ENCODE assay signal across 12 mouse cellular contexts in the genomic region with DNA sequence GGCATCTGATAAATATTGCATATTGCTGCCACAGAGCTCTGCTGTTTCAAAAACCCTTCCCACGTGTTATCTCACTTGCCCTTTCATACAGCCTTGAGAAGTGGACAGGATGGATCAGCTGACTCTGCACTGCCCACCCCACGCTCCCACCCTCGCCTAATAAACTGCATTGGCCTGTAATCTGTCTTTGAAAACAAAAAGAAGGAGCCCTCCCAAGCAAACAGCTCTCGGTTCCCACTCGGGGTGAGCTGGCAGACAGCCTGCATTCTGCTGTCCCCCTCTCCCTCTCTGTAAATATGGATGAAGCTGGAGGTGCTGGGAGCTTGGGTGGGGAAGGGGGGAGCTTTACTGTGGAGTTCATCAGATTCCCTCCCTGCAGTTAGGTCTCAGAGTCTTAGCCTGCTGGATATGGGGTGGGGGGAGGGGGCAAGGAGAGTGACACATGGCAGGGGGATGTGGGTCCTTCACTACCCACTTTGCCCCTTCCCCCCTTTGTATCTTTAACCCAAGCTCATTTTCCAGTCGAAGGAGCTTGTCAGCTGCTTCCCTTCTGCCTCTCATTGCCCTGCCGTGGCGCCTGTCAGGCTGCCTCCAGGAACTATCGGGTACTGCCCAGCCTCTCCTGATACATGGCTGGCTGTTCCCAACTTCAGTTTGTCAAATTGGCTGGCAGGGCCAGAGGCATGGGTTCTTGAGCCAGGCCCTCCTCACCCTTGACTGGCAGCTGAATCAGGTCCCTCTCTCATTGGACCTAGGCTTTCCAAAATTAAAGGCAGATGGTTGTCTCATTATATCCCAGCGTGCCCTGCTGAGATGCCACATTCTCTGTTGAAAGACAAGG. TPM values are rescaled to one million over a fixed set of nuclear protein-coding genes. Genes with fewer than 3 reads are reported as not detected.
DNase-seq lines count a peak whose midpoint lies in the region; ATAC-seq and TF ChIP-seq lines count a peak whose summit lies in the region.
"Had no signal": no experiment of that assay in that cellular context is flagged by ENCODE, and none has a peak within 500 bp of the region (broad histone marks: within the 10 kb centered on the region; RNA-seq: fewer than 3 reads in every experiment).

No protein-coding gene starts in this region.

- TF ChIP-seq CTCF in heart, adult 2 months (IDR thresholded peaks at IDR 0.05): no peak

- peak; percentile 72 for ATAC-seq in forebrain, embryonic 14.5 days
- ATAC-seq in neural tube, embryonic 13.5 days (ENCODE audit: low read depth): peak; percentile 80
- ATAC-seq: intestine, embryonic 16.5 days had no signal

- 20% methylated on average over 10 of the region's 10 CpGs for WGBS in forebrain, embryonic 14.5 days
- 43% methylated on average over 10 of the region's 10 CpGs for WGBS in neural tube, embryonic 13.5 days
- 58% methylated on average over 10 of the region's 10 CpGs for WGBS in heart, adult 2 months

- H3K9me3 ChIP-seq in forebrain, embryonic 14.5 days (replicated peaks; ENCODE audit: control insufficient read depth, low read length): no peaks in the 10 kb centered on the region
- no peaks in the 10 kb centered on the region for H3K9me3 ChIP-seq in neural tube, embryonic 13.5 days

- peaks cover 14% of the 10 kb centered on the region; the same call in 1 of the 2 replicates for H3K36me3 ChIP-seq in forebrain, embryonic 14.5 days (ENCODE audit: control insufficient read depth, insufficient read depth, low read length)
- no peaks in the 10 kb centered on the region; the same call in 1 of the 2 replicates for H3K36me3 ChIP-seq in neural tube, embryonic 13.5 days
- no peaks in the 10 kb centered on the region for H3K36me3 ChIP-seq in heart, adult 2 months (ENCODE audit: control insufficient read depth, insufficient read depth, low read length)

- intact Hi-C loops in left cerebral cortex, postnatal 4 days (cut with DNase I): no loop called here
- intact Hi-C loops in heart, postnatal 36 days (cut with DNase I): no loop called here
- intact Hi-C loops in heart, adult 2 months (cut with DNase I): no loop called here

- peak overlapping the region; percentile 22; the same call in 1 of the 2 replicates for H3K4me2 ChIP-seq in forebrain, embryonic 14.5 days (ENCODE audit: low read length)
- H3K4me2 ChIP-seq in neural tube, embryonic 13.5 days: no peak overlapping the region
- H3K4me2 ChIP-seq: lung, embryonic 14.5 days had no signal

- H3K27ac ChIP-seq in forebrain, embryonic 14.5 days (ENCODE audit: low read depth, low read length): peak overlapping the region; percentile 83
- peak overlapping the region; percentile 78 for H3K27ac ChIP-seq in neural tube, embryonic 13.5 days (replicated peaks)
- H3K27ac ChIP-seq in heart, adult 2 months: no peak overlapping the region

- no peak overlapping the region for H3K4me3 ChIP-seq in forebrain, embryonic 14.5 days (ENCODE audit: low read depth, low read length)
- H3K4me3 ChIP-seq in neural tube, embryonic 13.5 days: no peak overlapping the region
- H3K4me3 ChIP-seq in heart, adult 2 months: no peak overlapping the region
- H3K4me3 ChIP-seq: myocyte had no signal

- no peak for TF ChIP-seq EP300 in heart, adult 2 months (IDR thresholded peaks at IDR 0.05; ENCODE audit: insufficient read depth, low read depth, low read length)

- peak overlapping the region; percentile 30; the same call in 1 of the 2 replicates for H3K9ac ChIP-seq in forebrain, embryonic 14.5 days (ENCODE audit: low read length)
- H3K9ac ChIP-seq in neural tube, embryonic 13.5 days: peak overlapping the region; percentile 26; the same call in 1 of the 2 replicates
- no peak overlapping the region for H3K9ac ChIP-seq in heart, adult 2 months (ENCODE audit: low read depth, low read length)
- H3K9ac ChIP-seq: lung, embryonic 14.5 days had no signal

- peak; percentile 88 for DNase-seq in left cerebral cortex, postnatal 4 days
- DNase-seq in left cerebral cortex, adult 8-10 months (ENCODE audit: low spot score in 2 of 2): no peak
- peak; percentile 67 to 79 for DNase-seq in cerebellum, adult 18-20 months
- peak; percentile 67 for DNase-seq in forebrain, embryonic 14.5 days (ENCODE audit: low spot score)
- DNase-seq in heart, postnatal 36 days: no peak
- DNase-seq in heart, adult 2 months: no peak
- DNase-seq: gastrocnemius, postnatal 25 days; lung, embryonic 14.5 days; thymus, postnatal 14 days had no signal

- TF ChIP-seq POLR2A in heart, adult 2 months (IDR thresholded peaks at IDR 0.05; ENCODE audit: insufficient read depth, low read depth, low read length): no peak

- peaks cover 32% of the 10 kb centered on the region for H3K4me1 ChIP-seq in forebrain, embryonic 14.5 days (ENCODE audit: control insufficient read depth, insufficient read depth, low read length)
- H3K4me1 ChIP-seq in neural tube, embryonic 13.5 days (replicated peaks): peaks cover 57% of the 10 kb centered on the region
- H3K4me1 ChIP-seq in heart, adult 2 months (ENCODE audit: control insufficient read depth, insufficient read depth, low read length): peaks cover 2% of the 10 kb centered on the region

- H3K27me3 ChIP-seq in forebrain, embryonic 14.5 days (replicated peaks; ENCODE audit: control insufficient read depth, insufficient read depth, low read length): no peaks in the 10 kb centered on the region
- H3K27me3 ChIP-seq in neural tube, embryonic 13.5 days: no peaks in the 10 kb centered on the region
- H3K27me3 ChIP-seq in heart, adult 2 months (ENCODE audit: control insufficient read depth, insufficient read depth, low read length): no peaks in the 10 kb centered on the region

- no peaks in the 10 kb centered on the region for H3K79me2 ChIP-seq in heart, adult 2 months (replicated peaks; ENCODE audit: control insufficient read depth, insufficient read depth, low read length)

RNA-seq across cellular contexts. Expression of a gene that starts 10.6 kb away (rescaled TPM):
- 100 to 1,000 TPM; 368 to 407 TPM for total RNA-seq in left cerebral cortex, postnatal 4 days (2021)
- 100 to 1,000 TPM; 102 to 119 (median 108) TPM for total RNA-seq in left cerebral cortex, adult 8-10 months (2022)
- polyA plus RNA-seq in forebrain, embryonic 14.5 days (2014; fragmentation: Nextera tagmentation; extraction: Ambion mirVana): 355 and 413 TPM in 2 replicates
- polyA plus RNA-seq in neural tube, embryonic 13.5 days (2015; fragmentation: Nextera tagmentation; extraction: Ambion mirVana): 273 and 293 TPM in 2 replicates
- 10 to 100 TPM; 15.9 to 16.6 TPM for total RNA-seq in heart, postnatal 36 days (2021)
- 10 to 100 TPM; 13.8 to 14.2 TPM for total RNA-seq in heart, adult 2 months (2021)
- 40.8 and 51.2 TPM in 2 replicates for polyA plus RNA-seq in heart, adult 2 months (2012; rRNA removed)

RNA-seq across cellular contexts. Expression of a gene that starts 18.8 kb away (rescaled TPM):
- total RNA-seq in left cerebral cortex, postnatal 4 days (2021): 1 to 10 TPM; 6.7 to 7.0 TPM
- total RNA-seq in left cerebral cortex, adult 8-10 months (2022): 10 to 100 TPM in 1 of 4 experiments, 1 to 10 TPM in 3; 6.5 to 11.3 (median 7.9) TPM
- 5.2 and 6.2 TPM in 2 replicates for polyA plus RNA-seq in forebrain, embryonic 14.5 days (2014; fragmentation: Nextera tagmentation; extraction: Ambion mirVana)
- polyA plus RNA-seq in neural tube, embryonic 13.5 days (2015; fragmentation: Nextera tagmentation; extraction: Ambion mirVana): 5.4 and 5.9 TPM in 2 replicates
- total RNA-seq in heart, postnatal 36 days (2021): 1 to 10 TPM; 2.2 to 3.6 TPM
- 1 to 10 TPM; 2.8 to 3.3 TPM for total RNA-seq in heart, adult 2 months (2021)
- polyA plus RNA-seq in heart, adult 2 months (2012; rRNA removed): 4.2 and 9.7 TPM in 2 replicates

RNA-seq across cellular contexts. Expression of a gene that starts 45.8 kb away (rescaled TPM):
- total RNA-seq in left cerebral cortex, postnatal 4 days (2021): 10 to 100 TPM; 46.6 to 49.1 TPM
- 10 to 100 TPM; 42.5 to 65.6 (median 47.0) TPM for total RNA-seq in left cerebral cortex, adult 8-10 months (2022)
- polyA plus RNA-seq in forebrain, embryonic 14.5 days (2014; fragmentation: Nextera tagmentation; extraction: Ambion mirVana): 11.3 and 15.0 TPM in 2 replicates
- 12.5 and 13.5 TPM in 2 replicates for polyA plus RNA-seq in neural tube, embryonic 13.5 days (2015; fragmentation: Nextera tagmentation; extraction: Ambion mirVana)
- total RNA-seq in heart, postnatal 36 days (2021): not detected
- not detected for total RNA-seq in heart, adult 2 months (2021)
- 0.03 and 0.14 TPM in 2 replicates for polyA plus RNA-seq in heart, adult 2 months (2012; rRNA removed)
- total RNA-seq: gastrocnemius, postnatal 25 days had no signal
- polyA plus RNA-seq: myocyte had no signal

Comparison
In these comparisons a context has a peak if more than half of its experiments do, and no peak if none do; other contexts are left out.
1. DNase-seq: peak in left cerebral cortex, postnatal 4 days (single experiment), cerebellum, adult 18-20 months (2 of 2) and forebrain, embryonic 14.5 days (single experiment); none in left cerebral cortex, adult 8-10 months (0 of 2), heart, postnatal 36 days (0 of 2) and heart, adult 2 months (0 of 2).
2. RNA of a gene that starts 10.6 kb away (total RNA-seq): 368 to 407 TPM in left cerebral cortex, postnatal 4 days and 102 to 119 TPM in left cerebral cortex, adult 8-10 months; 15.9 to 16.6 TPM in heart, postnatal 36 days and 13.8 to 14.2 TPM in heart, adult 2 months; every median in the first group is over 4 times any median in the second.
3. RNA of a gene that starts 45.8 kb away (total RNA-seq): 42.5 to 65.6 TPM in left cerebral cortex, adult 8-10 months and 46.6 to 49.1 TPM in left cerebral cortex, postnatal 4 days; not detected in heart, adult 2 months and not detected in heart, postnatal 36 days; every median in the first group is over 10 times any median in the second.